Mouse (Mus musculus): ENCODE data around the gene Slc25a36. TPM values are rescaled to one million over a fixed set of nuclear protein-coding genes. Genes with fewer than 3 reads are reported as not detected.
A peak's percentile ranks its signal among the peaks of the same experiment; 100 is the strongest.

The Slc25a36 gene
- polyA plus RNA-seq, 1 experiment from 2014 or later, result 78.2 TPM

DNA sequence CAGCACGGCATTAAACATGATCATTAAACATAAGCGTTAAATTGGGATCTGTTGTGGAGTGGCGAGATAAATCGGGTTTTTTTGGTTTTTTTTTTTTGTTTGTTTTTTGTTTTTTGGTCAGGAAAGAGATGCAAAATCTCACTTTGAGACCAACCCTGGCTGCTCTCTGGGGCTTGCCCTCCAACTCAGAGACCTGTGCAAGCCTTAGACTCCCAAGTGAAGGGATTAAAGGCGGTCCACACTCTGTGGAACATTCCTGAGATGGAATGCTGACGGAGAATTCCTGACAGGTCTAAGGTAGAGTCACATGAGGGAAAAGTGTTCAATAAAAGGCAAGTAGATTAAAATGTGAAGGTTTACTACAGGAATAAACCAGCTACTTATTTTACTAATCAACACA is 549 bp upstream of the Slc25a36 start:
- WGBS, result 4% methylated on average over 6 of the region's 6 CpGs
- Histone ChIP-seq H3K4me1 (ENCODE audit: control insufficient read depth in 2 of 2, insufficient read depth in 2 of 2, low read length in 2 of 2) (peaks cover 19 to 34% of the 10 kb centered on the region in 2 experiments), H3K36me3 (ENCODE audit: control insufficient read depth, insufficient read depth, low read length) (0 out of 2 replicates have a peak, but pooled peaks cover 5% of the 10 kb centered on the region), H3K27me3 (ENCODE audit: control insufficient read depth, insufficient read depth, low read length) (no peaks in the 10 kb centered on the region), H3K4me3 (ENCODE audit: control insufficient read depth in 1 of 2, insufficient read depth in 1 of 2, low read depth in 1 of 2, low read length in 2 of 2) (peak overlapping the region; percentile 86 to 87), H3K9me3 (ENCODE audit: control insufficient read depth, low read length) (no peaks in the 10 kb centered on the region), H3K27ac (replicated peaks in 1 of 2; ENCODE audit: control insufficient read depth in 1 of 2, insufficient read depth in 1 of 2, low read depth in 2 of 2, low read length in 2 of 2) (peak overlapping the region; percentile 93 to 97), H3K4me2 (ENCODE audit: low read length) (peak overlapping the region; percentile 81), H3K9ac (ENCODE audit: low read length) (peak overlapping the region; percentile 97)
- ATAC-seq (ENCODE audit: insufficient number of reproducible peaks, insufficient read depth, low FRiP score, low read depth), result no peak

DNA sequence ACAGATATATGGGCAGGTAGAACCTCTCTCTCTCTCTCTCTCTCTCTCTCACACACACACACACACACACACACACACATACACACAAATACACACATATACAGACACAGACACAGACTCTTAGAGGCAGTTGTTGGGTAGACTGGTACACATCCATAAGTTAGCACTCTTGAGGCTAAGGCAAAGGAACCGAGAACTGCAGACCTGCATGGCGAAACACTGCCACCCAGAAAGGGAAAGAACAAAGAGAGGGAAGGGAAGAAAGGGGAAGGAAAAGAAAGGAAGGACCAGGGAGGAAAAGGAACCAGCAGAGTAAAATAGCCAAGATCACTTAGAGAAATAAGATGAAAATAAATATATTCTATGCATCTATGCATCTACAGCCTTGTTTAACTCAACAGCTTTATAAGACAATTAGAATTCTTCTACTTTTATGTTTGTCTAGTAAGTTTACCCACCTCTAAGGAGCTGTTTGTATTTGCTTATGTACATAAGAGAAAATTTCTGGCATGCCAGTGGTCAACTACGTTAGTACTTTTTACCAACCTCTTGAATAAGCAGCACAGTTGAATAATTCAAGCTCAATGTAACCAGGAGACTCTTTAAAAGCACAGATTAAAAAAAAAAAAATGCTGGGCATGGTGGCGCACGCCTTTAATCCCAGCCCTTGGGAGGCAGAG is 4.3 kb downstream of the Slc25a36 start:
- no peaks in the 10 kb centered on the region for H3K27me3 ChIP-seq (ENCODE audit: control insufficient read depth, insufficient read depth, low read length)
- WGBS, result 92% methylated on average over 5 of the region's 5 CpGs
- H3K9ac ChIP-seq (ENCODE audit: low read length), result no peak overlapping the region
- H3K4me3 ChIP-seq (ENCODE audit: control insufficient read depth in 1 of 2, insufficient read depth in 1 of 2, low read depth in 1 of 2, low read length in 2 of 2), result no peak overlapping the region
- no peaks in the 10 kb centered on the region for H3K9me3 ChIP-seq (ENCODE audit: control insufficient read depth, low read length)
- no peak for ATAC-seq (ENCODE audit: insufficient number of reproducible peaks, insufficient read depth, low FRiP score, low read depth)
- no peak overlapping the region for H3K4me2 ChIP-seq (ENCODE audit: low read length)
- peaks cover 5 to 28% of the 10 kb centered on the region in 2 experiments; a peak in 2 of 4 replicates for H3K4me1 ChIP-seq (ENCODE audit: control insufficient read depth in 2 of 2, insufficient read depth in 2 of 2, low read length in 2 of 2)
- 0 out of 2 replicates have a peak, but pooled peaks cover 5% of the 10 kb centered on the region for H3K36me3 ChIP-seq (ENCODE audit: control insufficient read depth, insufficient read depth, low read length)
- no peak overlapping the region for H3K27ac ChIP-seq (replicated peaks in 1 of 2; ENCODE audit: control insufficient read depth in 1 of 2, insufficient read depth in 1 of 2, low read depth in 2 of 2, low read length in 2 of 2)

- no peak for ATAC-seq (ENCODE audit: insufficient number of reproducible peaks, insufficient read depth, low FRiP score, low read depth)
- H3K9ac ChIP-seq (ENCODE audit: low read length), result no peak overlapping the region; the same call in 1 of the 2 replicates
- no peak overlapping the region for H3K4me3 ChIP-seq (ENCODE audit: control insufficient read depth in 1 of 2, insufficient read depth in 1 of 2, low read depth in 1 of 2, low read length in 2 of 2)
- no peak overlapping the region for H3K27ac ChIP-seq (replicated peaks in 1 of 2; ENCODE audit: control insufficient read depth in 1 of 2, insufficient read depth in 1 of 2, low read depth in 2 of 2, low read length in 2 of 2)
- H3K36me3 ChIP-seq (ENCODE audit: control insufficient read depth, insufficient read depth, low read length), result 0 out of 2 replicates have a peak, but pooled peaks cover 5% of the 10 kb centered on the region
- no peak overlapping the region for H3K4me2 ChIP-seq (ENCODE audit: low read length)
- WGBS, result 88% methylated on average over 2 of the region's 2 CpGs
- no peaks in the 10 kb centered on the region for H3K9me3 ChIP-seq (ENCODE audit: control insufficient read depth, low read length)
- H3K4me1 ChIP-seq (ENCODE audit: control insufficient read depth in 2 of 2, insufficient read depth in 2 of 2, low read length in 2 of 2), result peaks cover 3 to 28% of the 10 kb centered on the region in 2 experiments; a peak in 2 of 4 replicates
- no peaks in the 10 kb centered on the region for H3K27me3 ChIP-seq (ENCODE audit: control insufficient read depth, insufficient read depth, low read length)
Observed at GRCm38 (mm10) chr9:97105400-97105985, 5.5 kb downstream of the Slc25a36 start.

DNA sequence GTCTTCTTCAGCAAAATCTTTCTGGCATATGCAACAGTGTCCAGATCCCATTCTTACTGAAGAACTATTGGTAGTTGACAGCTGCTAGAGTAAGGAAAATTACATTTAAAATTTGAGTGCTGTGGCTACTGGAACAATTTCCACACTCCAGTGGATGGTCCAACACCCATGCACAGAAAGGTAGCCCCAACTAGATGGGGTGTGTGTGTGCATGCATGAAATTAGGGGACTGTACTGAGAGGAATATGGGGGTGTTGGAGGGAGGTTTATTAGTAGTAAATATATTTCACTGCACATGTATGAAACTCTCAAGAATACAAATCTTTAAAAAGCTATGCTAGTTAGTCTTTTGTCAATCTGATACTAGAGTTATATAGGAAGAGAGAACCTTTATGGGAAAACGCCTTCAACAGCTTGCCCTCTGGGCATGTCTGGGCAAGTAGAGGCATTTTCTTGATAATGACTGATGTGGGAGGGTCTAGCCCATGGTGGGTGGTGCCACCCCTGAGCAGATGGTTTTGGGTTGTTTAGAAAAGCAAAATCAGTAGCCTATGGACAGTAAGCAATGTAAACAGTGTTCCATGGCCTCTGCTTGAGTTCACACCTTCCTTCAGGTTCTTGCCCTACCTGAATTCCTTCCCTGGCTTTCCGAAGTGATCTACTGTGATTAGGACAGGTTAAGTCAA is 7.4 kb downstream of the Slc25a36 start:
- H3K36me3 ChIP-seq (ENCODE audit: control insufficient read depth, insufficient read depth, low read length), result peaks cover 15% of the 10 kb centered on the region
- H3K27ac ChIP-seq (replicated peaks in 1 of 2; ENCODE audit: control insufficient read depth in 1 of 2, insufficient read depth in 1 of 2, low read depth in 2 of 2, low read length in 2 of 2), result no peak overlapping the region
- H3K9ac ChIP-seq (ENCODE audit: low read length), result no peak overlapping the region
- no peaks in the 10 kb centered on the region for H3K27me3 ChIP-seq (ENCODE audit: control insufficient read depth, insufficient read depth, low read length)
- H3K4me2 ChIP-seq (ENCODE audit: low read length), result no peak overlapping the region
- H3K4me1 ChIP-seq (ENCODE audit: control insufficient read depth in 2 of 2, insufficient read depth in 2 of 2, low read length in 2 of 2), result peaks cover 0 to 15% of the 10 kb centered on the region in 2 experiments; a peak in 2 of 4 replicates
- no peak for ATAC-seq (ENCODE audit: insufficient number of reproducible peaks, insufficient read depth, low FRiP score, low read depth)
- no peak overlapping the region for H3K4me3 ChIP-seq (ENCODE audit: control insufficient read depth in 1 of 2, insufficient read depth in 1 of 2, low read depth in 1 of 2, low read length in 2 of 2)
- H3K9me3 ChIP-seq (ENCODE audit: control insufficient read depth, low read length), result no peaks in the 10 kb centered on the region
- WGBS, result 88% methylated on average over 2 of the region's 2 CpGs

- 59% methylated on average over 4 of the region's 4 CpGs for WGBS
- Histone ChIP-seq H3K4me3 (ENCODE audit: control insufficient read depth in 1 of 2, insufficient read depth in 1 of 2, low read depth in 1 of 2, low read length in 2 of 2) (no peak overlapping the region), H3K36me3 (ENCODE audit: control insufficient read depth, insufficient read depth, low read length) (peaks cover 58% of the 10 kb centered on the region)
Observed at GRCm38 (mm10) chr9:97098985-97099384, 12.0 kb downstream of the Slc25a36 start.

GRCm38 (mm10) chr9:97096180-97096579 is 14.8 kb downstream of the Slc25a36 start:
- no peaks in the 10 kb centered on the region for H3K4me1 ChIP-seq (ENCODE audit: control insufficient read depth in 2 of 2, insufficient read depth in 2 of 2, low read length in 2 of 2)
- no peak overlapping the region for H3K9ac ChIP-seq (ENCODE audit: low read length)
- no peak overlapping the region for H3K4me3 ChIP-seq (ENCODE audit: control insufficient read depth in 1 of 2, insufficient read depth in 1 of 2, low read depth in 1 of 2, low read length in 2 of 2)
- H3K27me3 ChIP-seq (ENCODE audit: control insufficient read depth, insufficient read depth, low read length), result no peaks in the 10 kb centered on the region
- no peak for ATAC-seq (ENCODE audit: insufficient number of reproducible peaks, insufficient read depth, low FRiP score, low read depth)
- no peaks in the 10 kb centered on the region for H3K9me3 ChIP-seq (ENCODE audit: control insufficient read depth, low read length)
- WGBS, result 83% methylated on average over 1 of the region's 1 CpGs
- no peak overlapping the region for H3K4me2 ChIP-seq (ENCODE audit: low read length)
- no peak overlapping the region for H3K27ac ChIP-seq (replicated peaks in 1 of 2; ENCODE audit: control insufficient read depth in 1 of 2, insufficient read depth in 1 of 2, low read depth in 2 of 2, low read length in 2 of 2)
- H3K36me3 ChIP-seq (ENCODE audit: control insufficient read depth, insufficient read depth, low read length), result peaks cover 82% of the 10 kb centered on the region

More at GRCm38 (mm10) chr9:97098985-97099384, 12.0 kb downstream of the Slc25a36 start:
- no peak for ATAC-seq (ENCODE audit: insufficient number of reproducible peaks, insufficient read depth, low FRiP score, low read depth)
- Histone ChIP-seq H3K9me3 (ENCODE audit: control insufficient read depth, low read length) (no peaks in the 10 kb centered on the region), H3K9ac (ENCODE audit: low read length) (no peak overlapping the region), H3K27ac (replicated peaks in 1 of 2; ENCODE audit: control insufficient read depth in 1 of 2, insufficient read depth in 1 of 2, low read depth in 2 of 2, low read length in 2 of 2) (no peak overlapping the region), H3K4me1 (ENCODE audit: control insufficient read depth in 2 of 2, insufficient read depth in 2 of 2, low read length in 2 of 2) (peaks cover 0 to 4% of the 10 kb centered on the region in 2 experiments; a peak in 1 of 4 replicates), H3K4me2 (ENCODE audit: low read length) (no peak overlapping the region), H3K27me3 (ENCODE audit: control insufficient read depth, insufficient read depth, low read length) (no peaks in the 10 kb centered on the region)

DNA sequence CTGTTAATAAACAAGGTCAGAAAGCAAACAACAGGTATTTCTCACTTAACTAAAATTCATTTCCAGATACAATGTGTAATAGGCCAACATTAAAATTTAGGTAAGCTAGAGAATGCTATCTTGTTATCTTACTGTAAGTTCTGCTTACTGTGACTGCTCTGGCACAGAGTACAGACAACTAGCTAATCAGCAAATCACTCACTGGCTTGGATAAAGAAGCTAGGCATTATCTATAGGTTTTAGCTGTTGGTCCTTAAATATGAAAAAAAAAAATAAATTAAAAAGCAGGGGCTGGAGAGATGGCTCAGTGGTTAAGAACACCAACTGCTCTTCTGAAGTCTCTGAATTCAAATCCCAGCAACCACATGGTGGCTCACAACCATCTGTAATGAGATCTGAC is 23.1 kb downstream of the Slc25a36 start:
- no peaks in the 10 kb centered on the region for H3K9me3 ChIP-seq (ENCODE audit: control insufficient read depth, low read length)
- peaks cover 54% of the 10 kb centered on the region for H3K36me3 ChIP-seq (ENCODE audit: control insufficient read depth, insufficient read depth, low read length)
- no peaks in the 10 kb centered on the region for H3K27me3 ChIP-seq (ENCODE audit: control insufficient read depth, insufficient read depth, low read length)
- no peak overlapping the region for H3K27ac ChIP-seq (replicated peaks in 1 of 2; ENCODE audit: control insufficient read depth in 1 of 2, insufficient read depth in 1 of 2, low read depth in 2 of 2, low read length in 2 of 2)
- no peak overlapping the region for H3K4me2 ChIP-seq (ENCODE audit: low read length)
- ATAC-seq (ENCODE audit: insufficient number of reproducible peaks, insufficient read depth, low FRiP score, low read depth), result no peak
- H3K4me3 ChIP-seq (ENCODE audit: control insufficient read depth in 1 of 2, insufficient read depth in 1 of 2, low read depth in 1 of 2, low read length in 2 of 2), result no peak overlapping the region
- no peaks in the 10 kb centered on the region for H3K4me1 ChIP-seq (ENCODE audit: control insufficient read depth in 2 of 2, insufficient read depth in 2 of 2, low read length in 2 of 2)
- no peak overlapping the region for H3K9ac ChIP-seq (ENCODE audit: low read length)

All from heart, embryonic 14.5 days (tissue).